Mouse (Mus musculus) inflammation-experienced regulatory T-cells, adult 6 months (primary cell): ENCODE measurements at regions not wholly inside any gene's neighbourhood (a gene's known extent, or its start where the extent isn't known, plus 50 kb on each side); places are given as distances from the start of the nearest gene placed in this dataset.
"Not testable (repeated sequence)": the region's sequence is repeated elsewhere in the genome, so short reads cannot be mapped to it uniquely, and the experiment has no call there.

Source experiments
- ATAC-seq: one replicate; pipeline ENCODE4 v1.8.0; 2017

DNA sequence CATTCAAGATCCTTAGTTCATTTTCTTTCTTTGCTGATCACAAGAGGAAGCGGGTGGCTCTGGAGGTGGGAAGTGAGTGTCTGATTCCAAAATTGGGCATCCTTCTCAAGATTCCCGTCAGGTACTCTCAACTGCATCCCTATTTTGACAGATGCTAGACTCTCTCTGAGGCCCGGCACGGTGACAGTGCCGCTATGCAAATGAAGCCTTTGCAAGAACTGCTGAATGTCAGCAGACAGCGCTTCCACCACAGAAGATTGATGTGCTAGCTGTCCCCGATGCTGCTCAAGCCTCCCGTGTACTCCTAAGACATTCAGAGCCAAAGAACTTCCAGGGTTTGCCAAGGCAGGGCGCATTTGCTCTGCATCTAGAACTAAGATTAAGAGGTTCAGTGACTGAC, 50.9 kb upstream of the Cpne4 start:
- no peak for ATAC-seq

DNA sequence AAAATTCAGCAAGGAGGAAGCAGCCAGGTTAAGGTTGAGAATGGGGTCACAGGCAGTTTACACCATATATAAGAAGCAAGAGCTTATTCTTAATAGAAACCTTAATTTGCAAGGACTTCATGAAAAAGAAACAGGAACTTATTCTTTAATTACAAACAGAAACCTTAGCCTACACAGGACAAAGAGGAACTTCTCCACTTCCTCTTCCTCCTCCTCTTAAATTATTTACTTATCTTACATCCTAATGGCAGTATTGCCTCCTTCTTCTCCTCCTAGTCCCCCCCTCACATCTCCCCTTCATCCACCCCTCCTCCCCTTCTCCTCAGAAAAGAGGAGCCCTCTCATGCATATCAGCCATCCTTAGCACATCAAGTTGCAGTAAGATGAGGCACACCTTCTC, 56.4 kb upstream of the Cpne4 start:
- ATAC-seq, result no peak

DNA sequence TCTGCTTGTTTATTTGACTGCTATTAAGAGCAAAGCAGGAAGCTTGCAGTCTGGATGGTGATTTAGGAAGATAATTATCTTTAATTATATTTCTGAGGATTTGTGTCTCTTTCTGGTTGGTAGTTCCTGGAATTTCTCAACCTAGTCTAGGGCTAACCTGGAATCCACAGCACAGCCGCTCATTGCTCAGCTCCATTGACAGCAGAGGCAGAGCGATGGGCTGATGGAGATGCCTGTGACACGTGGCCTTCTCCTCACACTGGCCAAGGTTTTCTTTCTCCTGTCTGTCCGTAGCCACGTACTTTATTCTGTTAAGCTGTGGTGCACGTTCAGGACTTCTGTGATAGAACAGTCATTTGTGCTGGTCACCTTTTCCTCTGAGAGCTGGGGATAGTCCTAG, 57.7 kb upstream of the Cpne4 start:
- no peak for ATAC-seq

DNA sequence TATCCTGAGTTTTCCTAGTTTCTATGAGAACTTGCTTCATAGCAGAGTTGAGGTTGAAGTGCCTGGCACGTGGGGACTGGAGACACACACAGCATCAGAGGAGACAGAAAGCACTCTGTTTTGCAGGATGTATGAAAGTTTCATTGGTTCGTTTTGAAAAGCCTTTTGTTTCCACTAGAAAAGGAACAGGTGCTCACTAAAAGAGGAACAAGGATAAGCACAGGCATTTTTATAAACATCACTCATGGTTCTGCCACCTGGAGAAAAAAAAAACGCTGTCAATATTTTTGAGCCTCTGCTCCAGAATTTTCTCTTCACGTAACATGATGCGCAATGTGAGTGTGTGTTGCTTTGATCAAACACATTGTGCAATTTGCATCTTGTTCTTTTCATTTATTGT, 64.6 kb upstream of the Cpne4 start:
- no peak for ATAC-seq

DNA sequence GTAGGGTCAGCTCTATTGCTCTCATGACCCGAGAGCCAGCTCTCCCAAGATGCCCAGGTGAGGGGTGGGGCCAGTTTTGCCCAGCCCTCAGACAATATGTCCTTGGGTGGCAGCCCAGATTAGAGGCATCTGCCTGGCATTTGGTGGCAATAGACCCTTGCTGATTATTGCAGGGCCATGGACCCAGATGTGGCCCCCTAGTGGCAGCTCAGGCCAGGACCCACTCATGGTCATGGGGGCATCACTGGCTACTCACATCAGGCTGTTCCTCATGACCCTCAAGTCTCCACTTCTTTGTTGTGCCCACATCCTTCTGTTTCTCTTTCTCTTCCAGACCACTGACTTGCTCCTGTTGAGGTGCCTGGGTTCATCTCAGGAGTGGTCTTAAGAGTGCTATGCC, 66.4 kb upstream of the Cpne4 start:
- ATAC-seq, result no peak

- ATAC-seq, result no peak
Observed at GRCm38 (mm10) chr9:104474831-104475230, 72.3 kb upstream of the Cpne4 start.

DNA sequence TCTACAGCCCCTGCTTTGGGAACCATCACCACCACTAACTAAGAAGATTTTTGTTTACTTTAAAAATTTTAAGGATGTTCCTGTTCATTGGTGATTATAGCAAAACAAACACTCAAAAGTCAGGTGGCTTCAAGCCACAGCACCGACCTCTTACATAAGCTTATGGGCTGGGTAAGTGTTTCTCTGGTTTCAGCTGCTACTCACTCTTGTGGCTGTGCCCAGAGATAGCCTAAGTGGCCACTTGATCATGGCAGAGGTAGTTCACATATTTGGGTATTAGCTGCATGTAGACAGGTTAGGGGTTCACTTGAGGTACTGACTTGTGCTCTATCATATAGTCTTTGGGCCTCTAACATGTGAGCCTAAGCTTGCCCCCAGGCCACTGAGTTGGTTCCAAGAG, 79.8 kb upstream of the Cpne4 start:
- ATAC-seq, result no peak

DNA sequence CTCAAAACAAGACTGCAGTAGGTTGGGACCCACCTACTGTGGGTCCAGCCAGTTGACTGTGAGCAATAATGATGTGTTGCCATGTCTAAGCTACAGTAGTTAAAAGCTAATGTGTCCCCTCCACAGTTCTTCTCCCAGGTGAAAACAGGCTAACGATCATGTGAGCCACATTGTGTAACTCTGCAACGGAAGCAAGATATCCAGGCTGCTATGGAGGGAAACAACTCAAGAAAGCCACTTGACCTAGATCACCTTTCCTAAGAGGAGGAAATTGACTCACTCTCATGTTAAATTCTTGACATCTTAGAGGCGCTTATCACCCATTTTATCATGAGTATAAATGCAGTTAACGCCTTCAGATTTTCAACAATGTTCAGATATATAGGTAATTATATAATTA, 83.4 kb upstream of the Cpne4 start:
- no peak for ATAC-seq

DNA sequence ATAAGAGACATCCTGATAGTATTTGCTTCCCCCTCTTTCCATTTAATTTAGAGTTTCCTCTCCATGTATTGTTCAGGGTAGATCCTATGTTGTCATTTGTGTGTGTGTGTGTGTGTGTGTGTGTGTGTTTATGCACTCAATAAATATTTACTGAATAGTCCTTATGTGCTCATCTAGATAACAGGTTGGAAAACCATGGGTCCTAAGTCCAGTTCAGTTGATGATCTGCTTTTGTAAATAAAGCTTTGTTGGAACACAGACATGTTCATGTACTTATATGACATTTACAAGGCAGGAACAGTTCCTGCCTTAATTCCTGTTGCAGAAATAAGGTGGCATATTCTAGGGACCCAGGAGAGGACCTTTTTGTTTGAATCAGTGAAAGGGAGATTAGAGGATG, 87.0 kb upstream of the Cpne4 start:
- no peak for ATAC-seq

GRCm38 (mm10) chr9:104457635-104458034, 89.5 kb upstream of the Cpne4 start:
- ATAC-seq, result no peak

DNA sequence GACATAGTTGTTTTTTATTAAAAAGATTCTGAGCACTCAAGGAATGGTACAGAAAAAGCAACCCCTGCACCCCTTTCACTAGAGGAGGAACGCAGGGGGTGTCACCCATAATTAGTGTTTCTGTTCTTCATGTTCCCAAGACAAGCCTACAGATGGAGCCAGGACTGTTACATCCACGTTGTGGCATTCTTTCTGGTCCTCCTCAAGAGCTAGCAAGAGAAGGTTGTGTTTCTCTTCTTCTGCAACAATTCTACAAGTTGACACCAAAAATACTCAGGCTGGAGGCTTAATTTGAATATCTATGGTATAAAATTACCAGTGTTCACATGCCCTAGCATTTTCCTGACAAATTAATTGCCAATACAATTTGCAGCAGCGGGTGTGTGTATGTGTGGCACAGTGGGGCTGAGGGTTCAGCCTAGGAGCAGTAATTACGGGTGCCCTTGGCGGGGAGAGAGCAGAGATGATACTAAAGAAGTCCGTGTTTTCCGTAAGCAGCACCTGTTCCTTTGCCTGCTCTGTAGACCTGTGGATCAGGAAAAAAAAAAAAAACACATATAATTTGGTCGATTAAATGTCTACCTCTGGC, 98.4 kb upstream of the Cpne4 start:
- no peak for ATAC-seq

- no peak for ATAC-seq
Observed at GRCm38 (mm10) chr9:104444906-104445305, 102.2 kb upstream of the Cpne4 start.

DNA sequence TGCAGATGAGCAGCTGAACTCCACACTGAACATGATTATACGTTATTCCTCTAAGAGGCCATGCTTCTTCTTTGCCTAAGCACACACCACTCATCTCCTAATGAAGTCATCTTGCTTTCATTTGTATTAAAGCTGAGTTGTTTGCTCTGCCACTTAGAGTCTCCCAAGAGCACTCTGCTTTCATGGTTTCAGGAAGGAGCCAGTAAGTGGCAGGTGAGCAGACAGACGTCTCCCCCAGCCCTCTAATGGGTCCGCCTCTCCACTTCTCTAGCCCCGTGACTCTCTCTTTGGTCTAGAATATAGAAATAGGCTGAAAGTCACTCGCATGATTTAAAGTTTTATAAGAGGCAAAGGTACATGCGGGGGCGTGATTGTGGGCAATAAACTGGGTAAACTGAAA, 103.8 kb upstream of the Cpne4 start:
- ATAC-seq, result no peak

- ATAC-seq, result no peak
Observed at GRCm38 (mm10) chr9:104413021-104413420, 75.5 kb upstream of the Acpp start.

- ATAC-seq, result no peak
Observed at GRCm38 (mm10) chr9:104410211-104410610, 72.7 kb upstream of the Acpp start.

GRCm38 (mm10) chr9:104409381-104409780, 71.8 kb upstream of the Acpp start:
- no peak for ATAC-seq

- no peak for ATAC-seq
Observed at GRCm38 (mm10) chr9:104408571-104409294, 71.2 kb upstream of the Acpp start.

DNA sequence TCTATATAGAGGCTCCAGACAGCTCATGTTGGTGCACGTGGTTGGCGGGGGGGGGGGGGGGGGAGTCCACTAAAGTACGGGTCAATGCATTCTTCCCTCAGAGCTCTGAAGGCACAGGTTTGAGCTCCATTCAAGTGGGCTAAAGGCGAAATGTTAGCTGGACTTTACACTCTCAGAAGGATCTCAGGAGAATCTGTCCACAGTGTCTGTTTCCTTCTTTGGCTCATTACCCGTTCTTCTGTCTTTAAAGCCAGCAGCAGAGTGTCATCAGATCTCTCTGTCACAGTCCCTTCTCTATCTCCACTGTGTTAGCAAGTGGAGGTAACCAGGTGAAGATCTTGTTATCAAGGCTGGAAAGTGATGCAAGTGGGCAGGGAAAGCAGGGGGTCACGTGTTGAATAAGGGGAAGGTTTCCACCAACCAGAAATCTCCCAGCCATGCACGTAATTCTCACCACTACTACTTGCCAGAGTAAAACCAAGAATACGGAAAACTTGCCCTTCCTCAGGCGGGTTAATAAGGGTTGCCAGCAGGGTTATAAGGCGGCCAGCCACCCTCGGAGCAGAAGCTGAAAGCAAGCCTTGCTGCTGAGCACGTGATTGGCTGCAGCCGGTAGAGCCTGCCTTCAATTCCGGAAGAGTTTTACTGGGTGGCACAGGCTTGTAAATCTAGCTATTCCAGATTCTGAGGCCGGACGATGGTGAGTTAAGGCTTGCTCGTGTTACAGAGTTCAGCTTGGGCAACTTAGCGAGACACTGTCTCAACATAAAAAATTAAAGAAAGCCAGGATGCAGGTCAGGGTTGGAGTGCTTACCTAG, 70.2 kb upstream of the Acpp start:
- peak; percentile 73 for ATAC-seq

DNA sequence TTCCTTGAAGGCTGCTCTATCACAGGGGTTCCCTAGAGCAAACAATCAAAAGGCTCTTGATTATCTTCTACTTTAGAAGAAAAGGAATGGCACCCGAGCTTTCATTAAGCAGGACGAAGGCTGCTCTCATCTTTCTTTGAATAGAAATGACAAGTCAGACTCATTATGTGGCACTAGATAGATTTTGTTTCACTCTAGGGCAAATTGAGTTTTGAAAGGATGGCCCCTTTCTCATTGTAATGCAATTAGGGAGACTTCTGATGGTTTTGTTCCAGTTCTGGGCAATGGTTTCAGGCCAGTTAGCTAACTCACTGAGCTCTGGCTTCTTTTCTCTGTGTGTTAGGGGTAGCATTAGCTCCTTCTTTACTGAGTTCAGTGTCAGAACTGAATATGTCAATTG, 69.5 kb upstream of the Acpp start:
- no peak for ATAC-seq

DNA sequence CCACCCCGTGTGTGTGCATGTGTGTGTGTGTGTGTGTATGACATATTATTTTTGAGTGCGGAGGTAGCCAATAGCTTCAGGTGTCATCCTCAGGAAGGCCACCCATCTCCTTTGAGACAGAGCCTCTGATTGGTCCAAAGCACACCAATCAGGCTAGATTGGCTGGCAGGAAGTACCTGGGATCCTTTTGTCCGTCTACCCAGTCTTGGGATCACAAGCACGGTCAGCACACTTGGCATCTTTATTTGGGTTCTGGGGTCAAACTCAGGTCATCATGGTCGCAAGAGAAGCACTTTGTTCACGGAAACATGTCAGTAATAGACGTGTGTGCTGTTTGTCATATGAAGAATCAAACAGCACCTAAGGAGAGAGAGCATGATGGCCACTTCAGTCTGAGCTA, 68.9 kb upstream of the Acpp start:
- ATAC-seq, result no peak

DNA sequence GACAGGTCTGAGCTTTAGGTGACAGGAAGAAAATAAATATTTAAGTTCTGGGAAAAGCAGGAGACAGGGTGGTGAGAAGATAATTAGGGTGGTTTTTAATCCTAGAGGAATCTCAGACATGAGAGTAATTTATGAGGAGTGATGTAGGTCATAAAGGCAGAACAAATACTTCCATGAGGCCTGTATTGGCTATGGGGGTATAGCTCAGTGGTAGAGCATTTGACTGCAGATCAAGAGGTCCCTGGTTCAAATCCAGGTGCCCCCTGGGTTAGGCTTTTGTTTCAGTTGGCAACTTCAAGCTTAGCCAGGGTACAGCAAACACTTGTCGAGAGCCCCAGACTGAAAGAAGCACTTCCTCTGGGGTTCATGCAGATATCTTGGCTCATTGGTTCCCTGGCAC, 66.3 kb upstream of the Acpp start:
- ATAC-seq, result no peak

- no peak for ATAC-seq
Observed at GRCm38 (mm10) chr9:104401673-104402072, 64.1 kb upstream of the Acpp start.

DNA sequence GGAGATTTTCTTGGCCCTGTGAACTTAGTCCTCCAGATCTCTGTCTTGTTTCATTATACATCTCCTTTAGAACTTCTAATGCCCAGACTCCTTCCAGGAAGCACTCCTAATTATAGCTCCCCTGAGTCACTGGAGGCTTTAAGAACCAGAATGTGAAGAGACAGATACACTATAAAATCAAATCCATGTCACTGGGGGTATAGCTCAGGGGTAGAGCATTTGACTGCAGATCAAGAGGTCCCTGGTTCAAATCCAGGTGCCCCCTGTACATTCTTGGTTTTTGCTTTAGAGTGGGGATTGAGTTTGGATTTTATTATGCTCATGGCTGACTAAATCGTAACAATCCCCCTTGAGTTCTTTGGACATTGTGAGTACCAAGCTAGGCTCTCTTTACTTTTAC, 62.4 kb upstream of the Acpp start:
- no peak for ATAC-seq

- ATAC-seq, result not testable (repeated sequence)
Observed at GRCm38 (mm10) chr9:104398484-104398883, 60.9 kb upstream of the Acpp start.
